In genomic region chr8:8168250-8168649, GRCm38 (mm10) we compare ENCODE assay signal across 31 mouse cellular contexts.
"Had no signal": no experiment of that assay in that cellular context is flagged by ENCODE, and none has a peak within 500 bp of the region (broad histone marks: within the 10 kb centered on the region; RNA-seq: fewer than 3 reads in every experiment).

No protein-coding gene starts in this region.

- H3K4me2 ChIP-seq: limb, embryonic 12.5 days; limb, embryonic 13.5 days; limb, embryonic 15.5 days; liver, embryonic 11.5 days; liver, embryonic 12.5 days; liver, embryonic 13.5 days; liver, embryonic 15.5 days; lung, embryonic 14.5 days; lung, embryonic 15.5 days; midbrain, embryonic 12.5 days; midbrain, embryonic 13.5 days; midbrain, embryonic 15.5 days; neural tube, embryonic 12.5 days had no signal

- H3K9me3 ChIP-seq: limb, embryonic 10.5 days; limb, embryonic 12.5 days; limb, embryonic 13.5 days; limb, embryonic 15.5 days; liver, embryonic 12.5 days; liver, embryonic 13.5 days; liver, embryonic 15.5 days; lung, embryonic 15.5 days; midbrain, embryonic 10.5 days; midbrain, embryonic 12.5 days; midbrain, embryonic 13.5 days; midbrain, embryonic 15.5 days; neural tube, embryonic 12.5 days had no signal

- H3K27ac ChIP-seq: left cerebral cortex, adult 2 months; limb, embryonic 10.5 days; limb, embryonic 12.5 days; limb, embryonic 13.5 days; limb, embryonic 15.5 days; liver, embryonic 12.5 days; liver, embryonic 13.5 days; liver, embryonic 14.5 days; liver, embryonic 15.5 days; lung, embryonic 15.5 days; macrophage; midbrain, embryonic 10.5 days; midbrain, embryonic 12.5 days; midbrain, embryonic 13.5 days; midbrain, embryonic 15.5 days; neural tube, embryonic 12.5 days had no signal

- H3K4me1 ChIP-seq: limb, embryonic 10.5 days; limb, embryonic 12.5 days; limb, embryonic 13.5 days; limb, embryonic 15.5 days; liver, embryonic 12.5 days; liver, embryonic 13.5 days; liver, embryonic 15.5 days; lung, embryonic 15.5 days; megakaryocyte, embryonic 14.5 days; midbrain, embryonic 10.5 days; midbrain, embryonic 12.5 days; midbrain, embryonic 13.5 days; midbrain, embryonic 15.5 days; neural tube, embryonic 12.5 days had no signal

- DNase-seq: left cerebral cortex, postnatal 4 days; liver; liver, embryonic 13.5 days; liver, postnatal 0 days; lung, adult 18-20 months; lung, adult 2 months; lung, embryonic 14.5 days; lung, postnatal 10 days; lung, postnatal 14 days; lung, postnatal 36 days; lung, postnatal 4 days; midbrain, embryonic 14.5 days had no signal

- H3K27me3 ChIP-seq: limb, embryonic 12.5 days; limb, embryonic 13.5 days; limb, embryonic 15.5 days; liver, embryonic 12.5 days; liver, embryonic 13.5 days; liver, embryonic 15.5 days; lung, embryonic 15.5 days; megakaryocyte, embryonic 14.5 days; midbrain, embryonic 12.5 days; midbrain, embryonic 13.5 days; midbrain, embryonic 15.5 days; neural tube, embryonic 12.5 days had no signal

- H3K4me3 ChIP-seq: left cerebral cortex, adult 2 months; limb, embryonic 10.5 days; limb, embryonic 12.5 days; limb, embryonic 13.5 days; limb, embryonic 15.5 days; liver, embryonic 12.5 days; liver, embryonic 13.5 days; liver, embryonic 15.5 days; lung, embryonic 15.5 days; midbrain, embryonic 10.5 days; midbrain, embryonic 12.5 days; midbrain, embryonic 13.5 days; midbrain, embryonic 15.5 days; myocyte; neural tube, embryonic 12.5 days had no signal

- ATAC-seq: liver, embryonic 12.5 days; liver, postnatal 0 days; lung, postnatal 0 days; midbrain, embryonic 13.5 days; midbrain, embryonic 15.5 days had no signal

- H3K9ac ChIP-seq: limb, embryonic 12.5 days; limb, embryonic 13.5 days; limb, embryonic 15.5 days; liver, embryonic 12.5 days; liver, embryonic 13.5 days; liver, embryonic 14.5 days; liver, embryonic 15.5 days; liver, postnatal 0 days; lung, embryonic 14.5 days; lung, embryonic 15.5 days; midbrain, embryonic 12.5 days; midbrain, embryonic 13.5 days; midbrain, embryonic 15.5 days; neural tube, embryonic 12.5 days had no signal

- H3K36me3 ChIP-seq: limb, embryonic 10.5 days; limb, embryonic 12.5 days; limb, embryonic 13.5 days; limb, embryonic 15.5 days; liver, embryonic 12.5 days; liver, embryonic 13.5 days; liver, embryonic 15.5 days; lung, embryonic 15.5 days; midbrain, embryonic 10.5 days; midbrain, embryonic 12.5 days; midbrain, embryonic 13.5 days; midbrain, embryonic 15.5 days; neural tube, embryonic 12.5 days had no signal
